Mouse (Mus musculus): ENCODE data around the gene Atp1a4.
"Not testable (repeated sequence)": the region's sequence is repeated elsewhere in the genome, so short reads cannot be mapped to it uniquely, and the experiment has no call there.

Gene Atp1a4

DNA sequence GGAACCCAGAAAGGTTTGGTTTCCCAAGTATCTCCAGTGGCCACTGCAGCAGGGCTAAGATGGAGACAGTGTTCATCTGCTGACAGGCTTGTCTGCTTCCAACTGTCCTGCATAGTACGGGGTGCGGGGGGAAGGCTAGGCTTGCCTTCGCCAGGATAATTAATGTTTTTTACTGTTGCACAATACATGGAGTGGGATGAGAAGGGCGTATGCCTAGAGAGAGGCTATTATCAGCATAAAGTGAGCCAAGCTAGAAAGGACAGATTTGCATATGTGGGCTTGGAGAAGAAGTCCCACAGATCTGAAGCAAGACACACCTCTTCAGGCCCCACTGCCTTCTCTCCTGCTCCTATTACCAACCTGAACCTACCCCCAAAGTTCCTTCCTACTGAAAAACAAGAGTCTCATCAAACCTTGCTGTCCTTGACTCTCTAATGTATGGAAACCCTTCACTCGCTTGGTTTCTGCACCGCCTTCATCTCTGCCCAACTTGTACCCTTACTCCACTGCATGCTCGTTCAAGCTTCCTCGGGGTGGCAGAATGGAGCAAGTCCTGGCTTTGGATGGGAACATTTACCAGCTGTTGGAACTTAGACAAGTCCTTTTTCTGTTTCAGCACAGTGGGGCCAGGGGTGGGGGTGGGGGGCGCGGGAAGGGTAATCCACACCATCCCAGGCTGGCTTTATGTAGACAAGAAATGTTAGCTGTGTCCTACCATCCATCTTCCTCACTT lies 23.5 kb upstream of the Atp1a4 start:
- DNase-seq (ENCODE audit: low spot score in 2 of 2) = no peak

DNA sequence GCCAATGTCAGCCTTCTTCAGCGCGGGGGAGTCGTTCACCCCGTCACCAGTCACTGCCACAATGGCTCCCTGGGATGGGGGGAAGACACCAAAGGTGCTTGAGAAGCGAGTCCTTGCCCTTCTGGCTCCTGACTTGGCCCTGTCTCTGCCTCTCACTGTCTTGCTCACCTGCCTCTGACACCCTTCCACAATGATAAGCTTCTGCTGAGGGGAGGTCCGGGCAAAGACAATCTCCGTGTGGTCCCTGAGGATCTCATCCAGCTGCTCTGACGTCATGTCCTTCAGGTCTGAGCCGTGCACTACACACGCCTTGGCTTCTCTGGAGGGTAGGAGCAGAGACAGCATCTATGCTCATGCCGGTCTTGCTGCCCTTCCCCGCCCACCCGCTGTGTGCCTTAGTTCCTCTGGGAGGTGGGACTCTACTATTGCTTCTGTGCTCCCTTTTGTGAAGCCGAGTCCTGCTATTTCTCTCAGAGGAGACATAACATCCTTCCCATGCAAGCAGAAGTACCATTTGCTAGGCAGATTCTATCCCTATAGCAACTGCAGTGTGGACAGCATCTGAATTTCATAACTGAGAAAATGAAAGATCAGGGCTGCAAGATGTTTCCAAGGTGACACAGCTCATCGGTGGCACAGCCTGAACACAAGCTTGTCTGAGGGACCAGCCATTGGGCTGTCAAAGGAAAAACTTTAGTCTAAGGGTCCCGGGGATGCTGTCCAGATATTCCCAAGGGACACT lies 21.7 kb upstream of the Atp1a4 start:
- no peak for DNase-seq (ENCODE audit: low spot score in 2 of 2)

DNA sequence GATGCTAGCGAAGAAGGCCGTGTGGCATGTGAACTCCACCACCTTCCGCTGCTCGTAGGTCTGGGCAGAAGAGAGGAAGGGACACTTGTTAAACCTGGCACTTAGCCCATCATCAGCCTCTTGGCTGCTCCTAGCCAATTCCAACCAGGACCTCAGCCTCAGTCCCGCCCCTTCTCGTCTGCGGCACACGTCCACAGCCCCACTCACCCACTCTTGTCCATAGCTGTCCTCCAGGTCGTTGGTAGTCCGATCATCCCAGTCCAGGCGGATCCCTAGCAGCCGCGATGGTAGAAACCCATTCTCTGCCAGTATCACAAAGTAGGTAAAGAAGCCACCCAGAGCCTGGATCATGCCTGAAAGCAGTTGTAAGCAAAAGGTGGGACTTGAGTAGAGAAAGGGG lies 20.1 kb upstream of the Atp1a4 start:
- DNase-seq (ENCODE audit: low spot score in 2 of 2) = no peak

DNA sequence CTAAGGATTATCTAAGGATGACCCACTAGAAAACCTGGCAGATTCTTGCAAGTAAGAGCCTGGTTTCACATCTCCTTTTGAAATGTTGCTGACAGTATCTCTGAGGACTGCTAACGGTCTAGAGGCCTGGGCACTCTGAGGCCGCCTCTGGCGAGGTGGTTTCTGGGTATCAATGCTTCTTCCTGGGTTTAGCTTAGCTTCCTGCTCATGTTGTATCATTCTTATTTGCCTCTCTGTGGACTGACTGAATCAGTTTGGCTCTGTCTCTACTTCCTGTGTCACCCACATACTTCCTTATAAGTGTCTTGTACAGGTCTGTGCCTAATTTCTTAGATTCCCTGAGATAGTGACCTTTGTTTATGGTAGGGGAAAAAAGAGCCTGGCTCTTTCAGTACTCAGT lies 19.0 kb upstream of the Atp1a4 start:
- DNase-seq (ENCODE audit: low spot score in 2 of 2) = no peak

DNA sequence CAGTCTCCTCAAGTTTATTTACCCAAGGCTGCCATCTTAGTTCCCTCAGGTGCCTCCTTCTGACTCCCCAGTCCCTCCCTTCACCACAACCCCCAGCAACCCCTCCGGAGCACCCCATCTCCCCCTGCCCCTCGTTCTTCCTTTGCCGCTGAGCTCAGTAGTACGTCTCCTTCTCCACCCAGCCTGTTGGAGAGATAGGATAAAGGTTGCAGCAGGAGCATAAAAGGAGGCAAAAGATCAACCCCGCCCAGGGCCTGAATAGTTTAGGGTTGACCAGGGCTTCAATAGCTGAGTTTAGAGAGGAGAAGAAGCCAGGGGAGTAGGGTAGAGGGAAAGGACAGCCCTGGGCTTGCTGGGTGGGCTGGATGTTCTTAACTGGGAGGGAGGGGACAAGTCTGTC lies 16.3 kb upstream of the Atp1a4 start:
- DNase-seq (ENCODE audit: low spot score in 2 of 2) = no peak

DNA sequence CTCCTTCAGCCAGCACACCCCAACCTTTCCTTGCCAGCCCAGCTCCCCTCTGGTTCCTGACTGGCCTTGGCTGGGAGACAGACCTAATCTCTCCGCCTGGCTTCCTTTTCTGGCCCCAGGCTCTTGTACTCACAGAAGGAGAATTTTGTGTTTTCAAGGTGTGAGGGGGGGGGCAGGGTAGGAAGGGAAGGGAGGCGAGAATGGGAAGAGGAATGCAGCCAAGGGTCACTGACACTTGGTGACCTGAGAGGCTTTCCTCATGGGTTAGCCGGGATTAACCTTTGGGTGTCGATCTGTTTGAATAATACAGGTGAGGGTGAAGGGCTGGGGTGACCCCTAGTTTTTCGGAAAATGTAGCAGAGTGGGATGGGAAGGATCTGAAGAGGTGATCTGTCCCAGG lies 15.9 kb upstream of the Atp1a4 start:
- no peak for DNase-seq (ENCODE audit: low spot score in 2 of 2)

DNA sequence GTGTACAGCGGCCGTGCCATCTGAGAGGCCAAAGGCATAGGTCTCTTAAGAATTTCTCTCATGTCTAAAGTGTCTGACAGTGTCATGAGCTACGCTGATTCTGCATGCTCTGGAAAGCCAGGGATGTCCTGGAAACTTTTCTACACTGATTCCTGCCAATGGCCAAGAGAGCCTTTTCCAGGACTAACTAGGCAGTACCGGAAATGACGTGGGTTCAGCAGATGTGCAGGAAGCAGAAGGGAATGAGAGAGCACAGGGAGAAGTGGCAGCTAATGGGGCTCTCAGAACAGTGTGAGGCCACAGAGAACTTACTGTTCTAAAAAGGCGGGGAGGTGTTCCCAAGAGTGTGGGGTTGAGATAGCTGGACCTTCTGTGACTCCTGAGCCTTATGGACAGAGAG lies 15.2 kb upstream of the Atp1a4 start:
- no peak for DNase-seq (ENCODE audit: low spot score in 2 of 2)

DNA sequence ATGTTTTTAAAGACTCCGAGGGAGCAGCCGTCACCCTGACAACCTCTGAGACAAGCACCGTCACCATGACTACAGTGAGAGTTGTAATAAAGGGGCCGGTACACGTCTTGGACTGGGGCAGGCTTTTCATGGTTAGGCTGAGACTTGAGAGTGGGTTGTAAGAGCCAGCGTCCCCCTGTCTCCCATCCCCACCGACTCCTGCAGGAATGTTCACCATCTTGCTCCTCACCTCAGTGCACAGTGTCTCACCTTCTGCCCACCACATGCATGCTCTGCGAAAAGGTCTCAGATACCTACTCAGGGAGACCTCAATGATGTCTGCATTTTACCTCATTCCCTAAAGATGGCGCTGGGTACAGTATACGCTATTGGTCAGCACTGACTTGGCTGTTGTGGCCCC lies 13.6 kb upstream of the Atp1a4 start:
- no peak for DNase-seq (ENCODE audit: low spot score in 2 of 2)

DNA sequence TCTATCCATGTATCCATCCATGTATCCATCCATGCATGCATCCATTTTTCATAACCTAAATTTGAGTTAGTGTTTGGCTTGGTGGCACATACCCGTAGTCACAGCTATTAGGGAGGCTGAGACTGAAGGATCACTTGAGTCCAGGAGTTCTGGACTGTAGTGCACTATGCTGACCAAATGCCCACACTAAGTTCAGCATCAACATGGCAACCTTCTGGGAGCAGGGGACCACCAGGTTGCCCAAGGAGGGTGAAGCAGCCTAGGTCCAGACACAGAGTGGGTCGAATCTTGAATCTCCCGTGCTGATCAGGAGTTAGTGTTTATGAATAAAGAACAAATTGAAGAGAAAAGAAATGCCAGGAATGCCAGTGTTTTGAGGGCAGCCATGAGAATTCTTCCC lies 13.0 kb upstream of the Atp1a4 start:
- DNase-seq (ENCODE audit: low spot score in 2 of 2) = no peak

DNA sequence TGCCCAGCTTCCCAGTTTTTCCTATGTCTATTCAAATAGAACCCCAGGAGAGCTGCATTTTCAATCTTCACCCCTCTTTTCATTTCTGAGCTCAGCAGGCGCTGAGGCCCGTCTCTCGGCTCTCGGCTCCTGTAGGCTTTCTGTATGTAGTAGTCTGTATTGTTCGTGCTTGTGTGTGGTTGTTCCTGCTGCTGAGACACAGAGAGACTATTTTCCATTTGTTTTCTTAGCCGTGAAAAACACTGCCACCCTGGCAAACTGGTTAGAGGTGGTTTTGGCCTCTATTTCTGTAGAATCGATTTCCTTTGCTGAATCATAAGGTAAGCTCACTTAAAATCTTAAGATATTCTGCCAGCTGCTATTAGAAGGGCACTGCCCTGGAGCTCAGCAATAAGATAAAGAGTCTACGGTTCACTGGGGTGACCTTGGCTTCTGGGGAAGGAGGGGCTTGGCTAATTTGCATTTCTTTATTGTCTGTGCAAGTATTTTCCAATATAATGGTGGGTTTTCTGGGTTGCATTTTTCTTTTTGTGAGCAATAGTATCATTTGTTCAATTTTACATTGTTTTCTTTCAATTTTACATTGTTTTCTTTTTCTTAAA lies 3.4 kb upstream of the Atp1a4 start, which contains the start of gene Igsf8:
TSS of gene Igsf8 (plus strand) at position 165 of the 602 bp plus-strand sequence.
- no peak for DNase-seq (ENCODE audit: low spot score in 2 of 2)

DNA sequence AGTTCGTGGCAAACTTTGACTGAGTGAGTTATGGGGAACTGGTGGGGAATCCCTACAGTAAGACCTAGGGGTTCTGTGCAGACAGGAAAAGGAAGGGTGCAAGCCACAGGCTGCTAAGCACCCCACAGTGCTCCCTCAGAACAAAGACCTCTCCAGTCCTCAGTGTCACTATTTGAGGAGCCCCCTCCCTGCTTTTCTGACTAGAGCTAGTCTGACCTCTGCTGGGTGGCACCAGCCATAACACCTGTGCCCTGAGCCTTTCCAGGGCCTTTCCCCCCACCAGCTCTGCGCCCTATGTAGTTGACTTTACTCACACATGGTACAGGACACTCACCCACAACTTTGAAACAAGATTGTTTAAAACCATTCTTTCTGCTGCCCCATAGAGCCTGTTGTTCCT lies 10.5 kb downstream of the Atp1a4 start:
- DNase-seq (ENCODE audit: low spot score in 2 of 2) = no peak

DNA sequence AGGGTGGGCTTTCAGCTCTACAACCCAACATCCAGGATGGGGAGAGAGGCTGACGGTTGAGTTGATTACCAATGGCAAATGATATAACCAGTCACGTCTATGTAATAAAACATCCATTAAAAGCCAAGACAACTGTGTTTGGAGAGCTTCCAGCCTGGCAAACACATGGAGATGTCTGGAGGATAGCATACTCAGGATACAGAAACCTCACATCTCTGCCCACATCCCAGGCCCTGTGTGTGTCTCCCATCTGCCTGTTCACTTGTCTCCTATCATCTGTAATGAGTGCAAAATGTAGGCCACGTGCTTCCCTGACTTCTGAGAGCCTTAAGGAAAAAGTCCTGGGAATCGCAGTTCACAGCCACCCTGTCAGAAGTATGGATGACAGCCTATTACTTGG lies 11.0 kb downstream of the Atp1a4 start:
- no peak for DNase-seq (ENCODE audit: low spot score in 2 of 2)

DNA sequence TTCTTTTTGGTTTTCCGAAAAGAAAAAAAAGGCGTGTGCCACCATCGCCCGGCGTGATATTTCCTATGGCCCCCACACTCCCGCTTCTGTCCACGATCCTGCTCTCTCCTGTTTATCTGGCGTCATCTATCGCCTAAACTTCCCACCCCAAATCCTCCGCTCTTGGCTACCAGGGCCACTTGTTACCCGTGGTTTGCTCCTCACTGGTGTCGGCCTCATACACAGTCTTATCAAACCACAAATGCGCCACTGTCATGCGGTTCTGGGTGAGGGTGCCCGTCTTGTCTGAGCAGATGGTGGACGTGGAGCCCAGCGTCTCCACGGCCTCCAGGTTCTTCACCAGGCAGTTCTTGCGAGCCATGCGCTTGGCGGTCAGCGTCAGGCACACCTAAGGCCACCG lies 13.6 kb downstream of the Atp1a4 start:
- DNase-seq (ENCODE audit: low spot score in 2 of 2) = not testable (repeated sequence)

DNA sequence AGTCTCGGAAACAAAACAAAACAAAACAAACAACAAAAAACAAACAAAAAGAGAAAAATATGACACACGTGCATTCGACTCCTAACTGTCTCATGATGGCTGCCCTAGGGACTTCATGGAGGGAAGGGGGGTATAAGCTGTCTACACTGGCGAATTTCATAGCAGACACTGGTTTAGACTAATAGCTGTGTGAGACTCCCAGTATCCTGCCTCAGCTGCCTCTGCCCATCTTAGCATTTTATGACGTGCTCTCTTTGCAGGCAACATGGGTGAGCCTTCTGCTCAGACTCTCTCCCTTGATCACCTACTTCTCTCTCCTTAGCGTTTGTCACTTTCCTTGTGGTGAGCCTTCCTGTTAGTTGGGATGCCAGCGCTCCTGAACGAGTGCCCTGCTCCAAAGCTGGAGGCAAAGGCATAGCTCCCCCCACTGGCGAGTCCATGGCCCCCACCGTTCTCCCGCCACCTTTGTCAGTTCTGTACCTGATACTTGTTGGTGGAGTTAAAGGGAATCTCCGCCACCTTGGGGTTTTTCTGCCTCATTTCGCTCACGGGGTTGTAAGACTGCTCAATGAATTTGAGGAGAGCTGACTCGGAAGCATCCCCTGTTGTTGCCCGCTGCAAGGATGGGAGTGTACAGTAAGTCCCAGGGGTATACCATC lies 14.5 kb downstream of the Atp1a4 start:
- DNase-seq (ENCODE audit: low spot score in 2 of 2) = no peak

DNA sequence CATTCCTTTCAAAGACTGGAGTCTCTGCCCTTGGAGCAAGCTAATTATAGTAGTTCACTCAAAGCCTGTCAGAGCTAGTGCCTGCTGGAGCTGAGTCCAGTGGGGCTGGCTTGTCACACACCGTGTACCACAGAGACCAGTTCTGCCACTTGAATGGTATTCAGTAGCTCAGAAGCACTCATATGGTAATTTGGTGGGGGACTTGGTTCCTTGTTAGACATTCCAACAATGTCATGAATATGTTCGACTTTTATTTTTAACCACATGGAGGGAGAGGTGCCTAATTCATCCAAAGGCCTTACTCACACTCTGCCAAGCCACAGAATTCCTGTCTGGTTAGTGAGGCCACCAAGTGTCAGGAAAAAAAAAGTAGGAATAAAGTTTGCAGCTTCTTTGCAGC lies 15.8 kb downstream of the Atp1a4 start:
- no peak for DNase-seq (ENCODE audit: low spot score in 2 of 2)

DNA sequence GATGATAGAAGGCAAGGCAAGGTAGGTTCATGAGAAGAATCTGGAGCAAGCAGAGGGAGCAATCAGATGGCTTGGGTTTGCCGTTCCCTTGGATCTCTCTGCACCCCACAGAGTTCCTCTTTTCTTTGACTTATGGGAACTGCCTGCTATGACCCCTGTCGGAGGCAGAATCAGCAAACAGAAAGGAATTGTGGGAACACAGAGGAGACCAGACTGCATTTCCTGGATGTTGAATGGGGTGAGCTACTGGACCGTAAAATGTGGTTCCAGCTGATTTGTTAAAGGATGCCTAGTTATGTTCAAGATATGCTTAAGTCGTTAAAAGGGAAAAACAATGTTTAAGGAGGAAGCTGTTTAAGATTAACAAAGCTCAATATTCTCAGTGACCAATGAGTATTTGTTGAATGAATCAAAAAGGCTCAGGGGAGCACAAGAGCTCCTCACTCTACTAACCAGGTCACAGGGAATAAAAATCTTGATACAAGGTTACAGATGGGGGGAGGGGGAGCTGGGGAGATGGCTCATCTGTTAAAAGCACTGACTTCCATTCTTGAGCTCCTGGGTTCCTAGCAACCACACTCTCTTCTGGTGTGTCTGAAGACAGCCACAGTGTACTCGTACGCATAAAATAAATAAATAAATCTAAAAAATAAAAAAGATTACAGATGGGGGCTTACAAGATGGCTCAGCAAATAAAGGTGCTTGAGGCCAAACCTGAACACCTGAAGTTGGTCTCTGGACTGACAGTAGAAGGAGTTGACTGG lies 17.1 kb downstream of the Atp1a4 start:
- DNase-seq (ENCODE audit: low spot score in 2 of 2) = no peak

DNA sequence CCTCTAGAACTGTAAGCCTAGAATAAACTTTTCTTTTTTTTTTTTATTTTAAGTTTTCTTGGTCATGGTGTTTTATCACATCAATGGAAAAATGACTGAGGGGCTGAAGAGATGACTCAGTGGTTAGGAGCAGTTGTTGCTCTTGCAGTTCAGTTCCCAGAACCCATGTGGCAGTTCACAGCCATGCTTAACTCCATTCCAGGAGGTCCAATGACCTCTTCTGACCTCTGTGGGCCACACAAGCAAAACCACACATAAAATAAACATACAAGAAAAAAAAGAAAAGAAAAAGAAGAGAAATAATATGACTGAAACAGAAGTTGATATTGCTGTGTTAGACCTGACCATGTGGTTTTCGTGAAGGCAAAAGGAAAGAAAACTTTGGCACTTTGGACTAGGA lies 29.0 kb downstream of the Atp1a4 start:
- no peak for DNase-seq (ENCODE audit: low spot score in 2 of 2)

DNA sequence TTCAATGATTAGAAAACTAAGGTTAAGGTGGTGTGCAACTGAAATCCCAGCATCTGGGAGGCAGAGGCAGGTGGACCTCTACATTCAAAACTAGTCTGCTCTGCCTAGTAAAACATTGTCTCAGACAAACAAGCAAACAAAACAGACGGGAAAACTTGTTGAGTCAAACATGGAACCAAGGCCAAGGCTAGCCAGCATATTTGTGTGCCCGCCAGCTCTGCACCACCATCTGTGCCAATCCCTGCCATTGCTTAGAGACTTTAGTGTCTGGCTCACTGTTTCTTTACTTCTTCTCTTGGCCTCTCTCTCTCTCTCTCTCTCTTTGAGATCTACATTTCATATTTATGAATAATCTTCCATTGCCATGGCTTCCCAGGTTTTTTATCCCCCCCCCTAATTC lies 30.0 kb downstream of the Atp1a4 start:
- DNase-seq (ENCODE audit: low spot score in 2 of 2) = no peak

DNA sequence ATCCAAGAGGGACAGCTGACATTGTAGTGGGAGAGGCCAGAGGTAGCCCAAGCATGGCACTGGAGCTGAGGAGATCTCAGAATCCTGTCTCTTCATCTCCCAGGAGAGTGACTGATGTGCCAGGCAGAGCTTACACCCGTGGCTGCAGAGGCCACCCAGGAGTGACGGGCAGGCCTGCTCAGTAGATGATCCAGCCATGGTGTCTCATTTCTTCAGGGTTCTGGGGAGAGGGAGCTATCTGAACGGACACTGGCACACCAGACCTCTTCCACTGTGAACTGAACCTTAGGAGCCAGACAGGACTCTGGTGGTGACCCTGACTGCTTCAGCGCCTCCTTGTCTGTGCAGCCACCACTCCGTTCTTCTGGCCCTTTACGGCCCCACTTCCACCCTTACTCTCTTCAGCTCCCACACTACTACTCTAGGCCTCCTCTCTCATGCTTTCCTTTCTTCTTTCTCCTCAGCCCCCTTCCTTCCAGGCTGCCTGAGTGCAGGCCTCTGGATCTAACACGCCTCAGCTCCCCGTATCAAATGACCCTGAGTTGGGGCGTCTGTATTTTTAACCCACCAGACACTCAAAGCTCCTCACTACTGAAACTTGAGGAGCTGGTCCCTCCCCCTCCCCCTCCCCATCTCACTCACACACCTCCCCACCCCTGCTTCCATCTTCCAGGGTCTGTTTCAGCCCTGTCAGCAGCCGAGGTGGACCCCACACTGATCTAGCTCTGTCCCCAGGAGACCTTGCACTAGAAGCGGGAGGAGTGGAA lies 36.7 kb downstream of the Atp1a4 start:
- no peak for DNase-seq (ENCODE audit: low spot score in 2 of 2)

DNA sequence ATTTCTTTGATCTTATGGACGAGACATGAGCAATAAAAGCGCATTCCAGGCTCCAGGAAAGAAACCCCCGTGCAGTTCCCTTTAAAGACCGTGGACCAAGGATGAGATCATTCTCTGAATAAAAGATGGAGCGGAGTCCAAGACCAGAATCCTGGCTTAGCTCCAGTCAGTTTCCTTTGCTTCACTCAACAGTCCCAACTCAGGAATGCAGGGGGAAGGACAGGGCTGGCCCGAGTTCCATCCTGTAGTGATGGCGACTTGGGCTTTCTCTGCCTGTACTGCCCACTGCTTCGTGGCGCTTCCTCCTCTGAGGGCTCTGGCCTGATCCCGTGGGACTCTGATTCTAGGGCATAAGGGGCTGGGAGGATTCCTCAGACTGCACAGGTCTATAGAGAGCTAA lies 37.8 kb downstream of the Atp1a4 start:
- DNase-seq (ENCODE audit: low spot score in 2 of 2) = no peak
